Mouse (Mus musculus) heart, adult 11 months (tissue): ENCODE measurements around the gene Gsdma3.

Experiments
- DNase-seq: peaks from one replicate; pipeline ENCODE4 v3.0.0; 2022

Gsdma3 gene

DNA sequence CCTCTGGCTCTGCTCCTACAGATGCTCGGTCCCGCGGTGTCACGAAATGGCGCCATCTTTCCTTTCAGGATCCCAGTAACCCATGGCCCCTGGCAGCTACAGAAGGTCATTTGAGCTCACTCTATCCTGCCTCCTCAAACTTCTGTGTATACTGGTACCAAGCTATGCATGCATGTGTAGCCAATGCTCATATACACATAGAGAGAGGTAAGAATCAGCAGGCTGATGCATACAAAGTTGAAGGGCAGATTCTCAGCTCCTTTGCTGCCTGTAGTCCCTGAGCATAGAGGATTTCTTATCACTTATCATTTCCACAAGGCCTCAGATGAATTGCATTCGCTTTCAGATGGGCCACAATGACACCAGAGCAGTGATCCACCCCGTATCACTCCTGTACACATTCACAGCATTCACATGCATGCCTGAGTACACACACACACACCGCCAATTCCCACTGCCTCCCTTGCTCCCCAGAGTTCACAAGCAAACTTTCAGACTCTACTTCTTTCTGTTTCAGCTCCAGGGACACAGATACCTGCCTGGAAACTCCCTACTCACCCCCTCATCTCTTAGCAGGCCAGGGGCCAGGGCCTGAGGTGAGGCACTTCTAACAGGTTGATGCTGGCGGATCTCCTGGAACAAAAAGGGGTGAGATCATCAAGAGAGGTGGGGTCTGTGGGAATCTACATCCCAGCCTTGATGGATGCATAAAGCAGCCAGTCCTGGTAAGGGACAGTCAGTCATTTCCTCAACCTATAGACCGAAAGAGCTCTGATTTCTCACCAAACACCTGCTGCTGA, at the start of gene Gsdma3, which contains the start of gene Gm12355:
TSS of gene Gsdma3 (plus strand) at position 750 of the 800 bp plus-strand sequence.
TSS of gene Gm12355 (minus strand) at position 51 of the 800 bp plus-strand sequence.
- DNase-seq: peak; percentile 71

DNA sequence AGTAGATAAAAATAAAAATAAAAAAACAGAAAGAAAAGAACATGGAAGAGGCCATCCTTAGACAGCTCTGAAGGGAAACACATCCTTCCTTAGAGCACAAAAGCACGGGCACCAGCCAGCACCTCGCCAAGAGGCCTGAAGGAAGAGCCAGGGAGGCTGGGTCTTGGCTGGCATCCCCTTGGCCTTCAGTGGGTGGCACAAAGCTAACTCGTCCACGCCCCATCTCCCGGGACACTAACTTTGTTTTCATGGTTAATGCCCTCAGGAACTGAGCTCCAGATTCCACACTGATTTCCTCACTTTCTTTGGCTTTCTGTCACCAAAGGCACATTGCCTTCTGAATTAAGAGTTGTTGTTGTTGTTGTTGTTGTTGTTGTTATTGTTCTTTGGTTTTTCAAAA, 48.4 kb upstream of the Gsdma3 start:
- DNase-seq: no peak

DNA sequence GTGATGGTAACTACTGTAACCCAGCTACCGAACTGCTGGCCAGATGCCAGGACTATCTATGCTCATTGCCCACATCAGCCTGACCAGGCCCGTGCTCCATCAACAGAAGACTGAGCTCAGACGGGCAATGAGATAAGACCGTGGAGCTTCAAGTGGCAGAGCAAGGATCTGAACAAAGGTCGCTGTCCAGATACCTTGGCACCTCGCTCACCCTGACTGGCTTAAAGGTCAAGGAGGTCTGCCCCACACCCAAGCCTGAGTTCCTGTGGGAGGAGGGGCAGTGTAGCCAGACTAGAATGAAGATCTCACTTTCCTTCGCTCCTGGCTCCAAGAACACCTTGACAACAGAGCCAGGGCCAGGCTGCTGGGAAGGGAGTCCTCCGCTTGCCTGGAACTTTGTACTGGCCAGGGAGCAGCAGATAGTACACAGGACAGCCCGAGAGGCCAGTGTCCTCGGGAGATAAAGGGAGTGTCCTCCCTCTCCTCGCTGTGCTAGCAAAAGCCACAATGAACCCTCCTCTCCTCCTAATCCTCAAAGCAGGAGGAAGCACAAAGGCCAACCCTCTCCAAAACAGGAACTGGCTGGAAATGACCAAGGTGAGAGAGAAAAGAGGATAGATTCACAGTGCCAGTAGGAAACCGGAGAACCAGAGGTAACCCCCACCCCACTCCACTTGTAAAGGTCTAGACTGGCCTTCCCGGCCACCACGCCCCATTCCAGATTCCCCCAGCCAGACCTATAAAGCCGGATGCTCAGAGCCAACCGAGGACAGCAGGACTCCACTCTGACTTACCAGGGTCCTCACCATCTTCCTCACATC, 45.6 kb upstream of the Gsdma3 start:
- DNase-seq: peak; percentile 91

DNA sequence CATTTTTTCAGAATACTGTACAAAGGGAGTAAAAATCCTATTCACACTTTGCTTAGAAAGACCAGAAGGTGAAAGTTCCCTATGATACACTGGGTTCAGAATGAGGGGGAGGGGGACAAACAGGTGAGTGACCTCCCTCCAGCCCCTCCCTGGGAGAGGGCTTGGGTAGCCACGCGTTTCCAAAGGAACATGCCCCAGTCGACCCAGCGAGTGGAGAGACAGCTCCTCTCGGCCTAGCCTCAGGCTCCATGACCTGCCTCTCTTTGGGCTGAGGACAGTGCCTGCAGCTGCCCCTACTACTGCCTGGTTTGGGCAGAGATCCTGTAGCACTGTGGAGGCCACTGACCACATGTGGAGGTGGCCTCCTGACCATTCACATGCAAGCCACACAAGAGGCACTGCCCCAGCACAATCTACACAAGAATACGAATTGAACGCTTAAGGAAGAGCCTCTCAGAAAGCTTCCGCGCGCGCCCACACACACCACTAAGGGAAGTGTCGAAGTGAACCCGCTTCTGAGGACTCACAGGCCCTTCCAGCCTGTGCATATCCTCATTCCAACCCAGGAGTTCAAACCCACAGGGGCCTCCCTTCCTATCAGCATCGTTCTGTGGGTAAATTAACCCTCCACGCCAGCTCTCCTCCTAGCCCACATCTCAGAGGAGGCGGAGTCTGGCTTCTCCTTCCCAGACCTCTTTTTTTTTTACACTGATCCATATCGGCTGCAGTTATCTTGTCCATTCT, 44.7 kb upstream of the Gsdma3 start:
- DNase-seq: no peak

DNA sequence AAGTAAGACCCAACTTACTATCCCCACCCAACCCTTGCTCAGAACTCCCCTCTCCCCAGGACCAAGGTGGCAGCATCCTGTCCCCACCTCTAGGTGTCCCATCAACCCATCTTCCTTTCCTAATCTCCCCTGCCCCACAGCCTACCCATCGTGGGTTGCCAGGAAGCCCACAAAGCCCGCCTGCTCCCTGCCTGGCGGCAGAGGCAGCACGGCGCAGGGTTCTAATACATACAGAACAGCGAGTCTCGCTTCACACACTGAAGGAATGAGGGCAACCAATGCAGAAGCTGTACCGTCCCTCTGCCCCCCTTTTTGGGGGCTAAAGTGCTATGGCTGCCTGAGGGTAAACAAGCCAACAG, 44.2 kb upstream of the Gsdma3 start:
- DNase-seq: no peak

DNA sequence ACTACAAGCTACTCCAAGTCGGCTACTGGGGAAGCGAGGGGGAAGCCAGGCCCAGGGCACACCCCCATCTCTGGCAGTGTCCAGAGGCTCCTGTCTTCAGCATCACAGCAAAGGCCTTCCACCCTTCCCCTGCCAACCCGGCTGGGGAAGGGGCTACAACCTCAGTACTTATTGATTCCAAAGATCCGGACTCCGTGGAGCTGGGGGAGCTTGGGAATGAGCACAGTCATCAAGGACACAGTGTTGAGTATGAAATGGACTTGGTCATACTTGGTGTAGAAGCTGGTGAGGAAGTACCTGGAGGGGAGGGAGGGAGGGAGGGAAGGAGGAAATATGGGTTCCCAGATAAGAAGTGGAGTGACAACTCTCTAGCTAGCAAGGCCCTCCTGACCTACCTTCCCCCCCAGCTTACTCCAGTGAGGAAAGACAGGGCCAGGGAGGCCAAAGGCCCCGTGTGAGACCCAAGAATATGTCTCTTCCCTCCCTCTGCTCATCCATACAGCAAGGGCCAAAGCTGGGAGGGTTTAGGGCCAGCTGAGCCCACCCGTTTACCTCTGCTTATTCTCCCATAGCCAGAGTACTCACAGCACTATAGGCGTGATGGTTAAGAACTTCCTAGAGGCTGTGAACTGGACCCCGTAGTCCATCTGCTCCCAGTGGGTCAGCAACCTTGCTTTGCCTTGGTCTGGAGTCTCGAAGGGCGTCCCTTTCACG, 43.5 kb upstream of the Gsdma3 start:
- DNase-seq: no peak

DNA sequence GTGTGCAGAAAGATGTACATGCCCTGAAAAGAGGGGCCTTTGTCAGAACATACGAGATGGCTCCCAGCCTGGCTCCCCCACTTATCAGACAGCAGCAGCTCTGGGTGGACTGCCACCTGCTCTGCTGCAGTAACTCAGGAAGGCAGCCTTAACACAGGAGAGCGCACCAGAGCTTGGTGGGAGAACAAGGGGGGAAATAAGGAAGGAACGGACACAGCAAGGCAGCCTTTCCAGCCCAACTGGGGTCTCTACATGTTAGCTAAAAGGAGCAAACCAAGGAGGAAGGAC, 43.0 kb upstream of the Gsdma3 start:
- DNase-seq: no peak

DNA sequence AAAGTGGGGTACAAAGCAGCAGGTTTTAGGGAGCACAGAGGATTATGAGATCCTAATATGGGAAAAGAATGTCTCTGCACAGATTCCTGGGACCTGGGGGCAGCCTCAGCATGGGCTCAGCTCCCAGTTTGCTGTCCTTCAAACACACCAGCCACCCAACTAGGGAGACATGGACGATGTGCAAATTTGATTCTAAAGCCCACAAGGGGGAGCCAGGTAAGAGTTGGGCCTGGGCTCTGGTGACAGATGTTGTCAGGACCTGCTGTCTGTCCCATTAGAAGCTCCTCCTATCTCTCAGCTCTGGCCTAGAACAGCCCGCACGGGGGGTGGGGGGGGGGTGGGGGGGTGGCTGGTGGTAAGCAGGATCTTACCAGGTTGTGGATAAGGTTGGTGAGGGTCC, 42.6 kb upstream of the Gsdma3 start:
- no peak for DNase-seq

DNA sequence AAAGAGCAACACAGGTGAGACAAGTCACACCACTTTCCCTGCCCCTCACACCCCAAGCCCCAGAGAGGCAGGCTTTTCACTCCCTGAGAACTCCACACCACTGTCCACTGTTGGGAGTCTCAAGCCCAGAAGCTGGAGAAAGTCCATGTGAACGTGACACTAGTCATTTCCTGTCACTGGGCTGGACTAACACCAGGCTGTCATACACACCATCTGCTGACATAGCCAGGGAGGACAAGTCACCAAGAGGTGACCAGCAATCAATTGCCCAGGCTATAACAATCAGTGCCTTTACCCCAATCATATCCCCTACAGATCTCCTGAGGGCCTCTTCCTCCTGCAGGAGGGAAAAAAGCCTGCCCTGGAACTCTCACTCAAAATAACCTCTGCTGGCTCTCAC, 42.0 kb upstream of the Gsdma3 start:
- DNase-seq: no peak

DNA sequence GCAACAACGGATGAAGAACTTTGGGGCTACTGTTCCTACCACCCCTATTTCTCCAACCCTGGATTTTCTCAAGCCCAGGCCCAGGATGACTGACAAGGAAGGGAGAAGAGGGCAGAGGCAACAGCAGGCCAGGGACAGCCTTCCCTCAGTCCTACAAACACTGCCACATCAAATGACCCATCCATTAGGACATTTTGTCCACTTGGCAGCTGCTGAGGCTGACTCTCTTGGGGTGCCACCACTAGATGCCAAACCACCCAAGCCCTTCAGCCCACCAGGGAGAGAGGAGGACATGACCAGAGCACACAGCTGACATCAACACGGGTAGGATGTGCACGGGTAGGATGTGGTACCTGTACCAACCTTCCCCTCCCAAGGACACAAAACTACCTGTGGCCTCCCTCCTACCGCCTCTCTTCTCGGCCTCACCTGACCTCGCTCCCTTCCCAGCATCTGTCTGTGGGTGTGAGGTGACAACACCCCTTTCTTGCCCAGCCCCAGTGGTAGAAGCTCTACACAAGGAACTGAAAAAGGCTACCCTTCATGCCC, 41.5 kb upstream of the Gsdma3 start:
- DNase-seq: peak; percentile 90

DNA sequence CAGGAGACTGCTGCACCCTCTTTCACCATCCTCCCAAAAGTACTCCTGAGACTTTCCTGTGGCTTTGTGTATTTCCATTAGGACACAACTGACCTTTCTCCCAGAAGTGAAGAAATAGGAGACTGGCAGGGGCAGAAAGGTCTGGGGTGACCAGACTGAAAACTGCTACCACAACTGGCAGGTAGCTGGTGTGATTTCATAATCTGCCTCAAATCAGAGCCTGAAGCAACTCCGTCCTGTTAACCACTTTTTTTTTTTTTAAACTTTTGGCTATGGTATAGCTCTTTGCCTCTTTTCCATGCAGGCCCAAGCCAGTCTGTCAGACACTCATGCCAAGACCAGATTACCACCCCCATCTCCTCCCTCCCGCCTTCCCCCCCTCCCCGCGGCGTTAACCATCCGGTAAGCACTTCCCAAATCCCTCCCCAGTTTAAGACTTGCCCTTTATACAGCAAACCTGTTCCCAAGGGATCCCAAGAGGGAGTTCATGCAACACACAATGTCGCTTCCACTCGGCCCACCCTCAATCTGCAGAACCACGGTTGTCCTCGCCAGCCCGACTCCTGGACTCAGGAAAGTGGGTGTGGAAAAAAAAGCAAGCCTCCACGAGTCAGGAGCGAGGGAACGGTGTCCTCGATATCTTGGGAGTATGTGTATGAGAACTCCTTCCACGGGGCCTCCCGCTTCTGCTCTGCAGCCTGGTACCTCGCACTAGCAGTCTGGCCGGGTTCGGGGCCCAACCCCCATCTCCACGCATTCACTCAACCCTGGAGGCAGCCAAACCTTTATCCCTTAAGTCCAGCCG, 39.9 kb upstream of the Gsdma3 start:
- DNase-seq: peak; percentile 96

DNA sequence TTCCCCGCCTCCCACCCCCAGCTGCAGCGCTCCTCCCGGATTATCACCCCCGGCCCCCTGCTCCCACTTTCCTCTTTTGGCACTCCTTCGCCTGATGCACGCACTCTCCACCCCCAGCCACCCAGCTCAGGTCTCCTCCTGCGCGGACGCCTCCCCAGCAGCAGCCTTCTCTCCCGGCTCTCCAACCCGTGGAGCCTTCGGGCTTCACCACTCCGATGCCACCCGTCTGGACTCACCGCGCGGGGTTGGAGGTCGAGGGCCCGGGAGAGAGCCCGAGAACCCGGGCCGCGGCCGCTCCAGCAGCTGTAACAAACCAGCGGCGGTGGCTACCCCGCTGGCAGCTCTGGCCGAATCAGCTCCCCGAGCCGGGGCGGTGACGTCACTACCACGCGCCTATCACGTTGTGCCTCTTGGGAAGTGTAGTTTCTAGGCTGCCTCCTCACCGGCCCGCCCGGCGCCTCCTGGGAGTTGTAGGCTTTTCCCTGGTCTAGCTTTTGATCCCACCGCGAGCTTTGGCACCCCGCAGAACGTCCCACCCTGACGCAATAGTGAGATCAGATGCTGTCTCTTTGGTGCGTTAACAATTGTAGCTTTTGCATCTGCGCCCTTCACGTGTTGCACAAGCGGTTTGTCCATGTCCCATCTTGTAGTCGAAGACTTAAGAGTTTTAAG, 39.1 kb upstream of the Gsdma3 start, which contains the start of gene Ormdl3:
TSS of gene Ormdl3 (minus strand) at position 477 of the 672 bp plus-strand sequence.
- DNase-seq: peak; percentile 100

DNA sequence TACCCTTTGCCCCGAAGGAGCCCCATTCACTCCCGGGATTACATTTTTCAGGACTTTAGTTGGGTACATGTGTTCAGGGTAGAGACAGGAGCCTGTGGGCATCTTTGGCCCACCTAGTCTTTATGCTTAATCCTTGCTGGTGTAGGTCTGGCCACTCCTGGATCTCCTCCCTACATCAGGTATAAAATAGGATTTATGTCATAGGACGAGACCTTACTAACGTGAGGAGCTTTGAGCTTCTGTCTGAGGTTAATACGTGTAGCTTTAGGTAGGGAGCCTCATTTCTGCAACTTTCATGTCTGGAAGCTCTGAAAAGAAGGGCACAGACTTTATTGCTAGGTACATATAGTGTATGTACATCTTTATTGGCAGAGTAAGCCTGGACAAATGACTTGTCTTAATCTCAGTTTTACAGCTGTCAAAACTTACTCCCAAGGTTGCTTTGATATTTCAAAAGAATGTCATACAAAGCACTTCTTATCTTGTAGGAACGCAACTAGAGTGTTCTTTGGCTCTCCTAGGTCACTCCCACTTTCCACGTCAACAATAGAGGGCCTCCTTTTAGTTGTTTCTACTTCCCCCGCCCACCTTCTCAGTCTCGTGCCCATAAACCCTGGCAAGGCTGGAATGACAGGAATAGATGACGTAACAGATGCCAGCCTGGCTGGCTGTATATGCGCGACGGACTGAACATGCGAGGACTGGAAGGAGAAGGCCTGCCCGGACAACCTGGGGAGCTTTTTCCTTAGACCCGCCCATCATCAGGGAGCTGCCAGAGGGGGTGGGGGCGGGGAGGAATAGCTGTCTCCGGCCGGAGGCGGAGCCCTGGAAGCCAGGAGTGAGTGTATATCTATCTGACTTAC, 38.2 kb upstream of the Gsdma3 start:
- DNase-seq: peak; percentile 99

DNA sequence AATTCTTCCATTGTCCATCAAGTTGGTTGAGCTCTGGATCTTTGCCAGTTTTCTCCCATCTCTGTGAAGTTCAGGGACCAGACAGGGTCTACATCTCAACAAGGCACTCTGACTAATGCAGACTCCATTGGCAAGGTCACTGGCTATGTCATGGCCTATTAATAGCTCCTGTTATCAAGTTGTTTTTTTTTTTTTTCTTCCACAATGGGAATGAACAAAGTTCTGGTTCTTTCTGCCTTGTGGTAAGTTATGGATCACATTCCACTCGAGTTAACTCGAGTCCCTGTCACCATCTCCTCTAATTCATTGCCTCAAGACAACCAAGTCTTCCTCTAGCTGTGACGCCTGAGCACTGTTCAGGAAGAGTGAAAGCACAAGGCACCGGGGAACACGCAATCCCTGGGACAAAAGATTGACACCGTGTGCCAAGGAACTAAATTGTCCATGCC, 37.3 kb upstream of the Gsdma3 start:
- peak; percentile 92 for DNase-seq

DNA sequence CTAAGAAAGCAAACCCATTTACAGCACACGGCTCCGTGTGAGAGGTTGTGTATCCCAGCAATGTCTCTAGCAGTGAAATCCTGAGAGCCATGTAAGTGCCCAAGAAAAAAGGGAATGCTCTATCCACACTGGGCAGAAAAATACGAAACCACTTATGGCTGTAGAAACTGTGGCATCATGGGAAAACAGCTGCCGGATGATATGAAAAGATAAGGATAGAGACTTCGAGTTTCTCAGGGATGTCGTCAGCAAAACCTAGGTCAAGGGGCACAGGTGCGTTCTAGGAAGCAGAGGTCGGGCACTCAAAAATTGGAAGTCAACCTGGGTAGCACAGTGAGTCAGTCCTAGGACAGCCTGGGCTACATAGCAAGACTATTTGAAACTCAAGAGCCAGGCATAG, 36.9 kb upstream of the Gsdma3 start:
- DNase-seq: no peak

DNA sequence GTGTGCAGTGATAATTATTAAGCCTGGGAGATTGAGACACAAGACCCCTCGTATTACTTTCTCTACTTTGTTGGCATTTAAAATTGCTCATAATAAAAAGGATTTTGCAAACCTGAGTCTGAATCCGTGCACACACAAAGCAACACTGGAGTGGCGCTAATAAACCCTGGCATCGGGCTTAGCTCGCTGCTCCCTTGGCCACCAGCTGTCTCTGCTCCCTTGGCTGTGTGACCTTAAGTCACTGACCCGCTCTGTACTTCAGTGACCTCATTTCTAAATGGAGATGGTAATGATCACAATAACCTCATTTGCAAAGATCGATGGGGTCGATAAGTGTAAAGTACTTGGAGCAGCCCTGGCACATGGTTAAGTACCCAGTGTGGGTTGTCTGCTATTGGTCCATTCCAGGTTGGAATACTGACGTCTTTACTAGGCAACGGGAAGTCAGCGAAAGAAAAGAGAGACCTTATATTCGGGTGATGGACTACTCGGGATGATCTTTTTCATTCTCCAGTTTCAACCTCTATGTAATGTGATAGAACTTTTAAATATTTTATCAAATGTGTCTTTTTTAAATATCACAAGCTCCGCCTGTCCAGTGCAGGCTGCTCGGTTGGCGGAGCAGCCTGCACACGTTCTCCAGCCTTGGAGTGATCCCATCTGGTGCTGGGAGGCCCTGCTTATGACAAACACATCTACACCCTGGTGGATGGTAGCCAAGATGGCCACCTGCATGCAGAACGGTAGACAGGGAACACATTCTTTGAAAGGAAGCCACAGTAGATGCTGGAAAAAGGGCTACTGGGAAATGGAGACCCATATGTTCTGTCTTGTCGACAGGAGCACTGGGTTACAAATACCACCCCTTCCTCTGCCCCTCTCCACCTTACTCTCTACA, 35.4 kb upstream of the Gsdma3 start:
- peak; percentile 79 for DNase-seq

DNA sequence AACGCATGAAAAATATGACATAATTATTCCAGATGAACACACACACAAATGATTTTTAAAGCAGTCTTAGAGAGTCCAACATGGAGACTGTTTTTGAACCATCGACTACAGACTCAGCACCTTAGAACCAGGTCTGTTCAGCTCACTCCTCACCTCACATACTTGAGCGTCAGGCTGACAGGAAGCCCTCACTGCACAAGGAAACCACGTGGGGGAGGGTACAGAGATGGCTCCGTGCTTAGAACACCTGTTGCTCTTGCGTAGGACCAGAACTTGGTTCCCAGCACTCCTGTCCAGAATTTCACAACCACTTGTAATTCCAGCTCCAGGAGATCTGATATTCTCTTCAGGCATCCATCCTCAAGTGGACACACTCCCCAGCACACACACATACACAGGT, 31.1 kb upstream of the Gsdma3 start:
- peak; percentile 44 for DNase-seq

DNA sequence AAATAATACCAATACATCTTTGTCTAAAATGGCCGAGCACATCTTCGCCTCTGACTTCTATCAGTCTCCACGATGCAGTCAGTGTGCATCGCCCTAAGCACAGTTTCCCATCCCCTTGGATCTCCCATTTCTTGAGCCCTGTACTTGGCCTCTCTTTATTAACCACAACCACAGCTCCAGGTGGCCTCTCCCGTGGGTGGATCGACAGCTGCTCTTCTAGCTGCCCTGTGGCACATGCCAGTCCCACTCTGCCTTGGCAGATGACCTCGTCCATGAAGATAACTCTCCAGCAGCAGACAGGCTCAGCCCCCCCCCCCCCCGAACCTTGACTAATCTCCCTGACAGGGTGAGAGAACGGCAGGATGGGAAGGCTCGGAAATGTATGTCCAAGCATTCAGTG, 30.7 kb upstream of the Gsdma3 start:
- peak; percentile 52 for DNase-seq

DNA sequence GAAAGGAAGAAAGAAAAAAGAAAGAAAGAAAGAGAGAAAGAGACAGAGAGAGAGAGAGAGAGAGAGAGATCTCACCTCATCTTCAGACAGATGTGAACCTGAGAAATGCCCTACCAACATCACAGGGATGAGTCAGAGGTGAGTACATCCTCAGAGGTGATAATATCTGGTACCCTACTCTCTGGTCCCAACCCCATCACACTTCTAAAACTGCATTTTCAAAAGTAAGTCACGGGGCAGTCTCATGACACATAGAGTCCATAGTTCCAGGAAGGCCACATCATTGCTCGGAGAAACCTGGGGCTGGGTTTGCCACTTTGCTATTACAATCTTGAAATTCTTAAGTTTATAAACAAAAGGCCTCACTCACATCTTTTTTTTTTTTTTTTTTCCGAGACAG, 30.2 kb upstream of the Gsdma3 start:
- DNase-seq: no peak
